Mouse (Mus musculus) midbrain, postnatal 0 days (tissue): ENCODE data around the gene Tet1. TPM values are rescaled to one million over a fixed set of nuclear protein-coding genes. Genes with fewer than 3 reads are reported as not detected.
A peak's percentile ranks its signal among the peaks of the same experiment; 100 is the strongest.

Experiments
- ATAC-seq: fragments of 200-750 bp; cut with Nextera tagmentation; 2 replicates; pipeline ENCODE4 v1.8.0; 2017; ENCODE audit warnings: moderate number of reproducible peaks, mild to moderate bottlenecking, moderate TSS enrichment, moderate library complexity; ENCODE audit not compliant: low FRiP score
- DNase-seq: peaks from one replicate; pipeline ENCODE4 v3.0.0-alpha.2; 2015; ENCODE audit warnings: low spot score
- H3K27ac ChIP-seq: fragments of 300-500 bp; sonication (generic); 2 replicates; pipeline ENCODE4 v1.5.1; 2014; ENCODE audit warnings: low read depth, mild to moderate bottlenecking, low read length, mixed read lengths
- H3K27me3 ChIP-seq: fragments of 300-500 bp; sonication (generic); 2 replicates; pipeline ENCODE4 v1.6.1; 2014; ENCODE audit warnings: low read length, control low read depth, mixed read lengths; ENCODE audit not compliant: insufficient read depth
- H3K36me3 ChIP-seq: fragments of 300-500 bp; sonication (generic); 2 replicates; pipeline ENCODE4 v1.6.1; 2014; ENCODE audit warnings: low read length, control low read depth, mixed read lengths; ENCODE audit not compliant: insufficient read depth
- H3K4me1 ChIP-seq: fragments of 300-500 bp; sonication (generic); 2 replicates; pipeline ENCODE4 v1.6.1; 2014; ENCODE audit warnings: mild to moderate bottlenecking, control low read depth, antibody characterized with exemption, low read length, mixed read lengths; ENCODE audit not compliant: insufficient read depth
- H3K4me2 ChIP-seq: fragments of 300-500 bp; sonication (generic); 2 replicates; pipeline ENCODE4 v1.6.1; 2014; ENCODE audit warnings: low read depth, mild to moderate bottlenecking, low read length, mixed read lengths; ENCODE audit not compliant: poor library complexity, severe bottlenecking
- H3K4me3 ChIP-seq: fragments of 300-500 bp; sonication (generic); 2 replicates; pipeline ENCODE4 v1.5.1; 2014; ENCODE audit warnings: low read depth, mild to moderate bottlenecking, low read length, moderate library complexity
- H3K9ac ChIP-seq: fragments of 300-500 bp; sonication (generic); replicated peaks from 2 replicates; pipeline ENCODE4 v1.6.1; 2014; ENCODE audit warnings: mild to moderate bottlenecking, low read length, moderate library complexity, mixed read lengths; ENCODE audit not compliant: poor library complexity, severe bottlenecking
- H3K9me3 ChIP-seq: fragments of 300-500 bp; sonication (generic); 2 replicates; pipeline ENCODE4 v1.6.1; 2016; ENCODE audit warnings: low read length, control low read depth
- CTCF ChIP-seq: IDR thresholded peaks from 2 replicates; pipeline ENCODE4 v1.5.1; 2016; ENCODE audit warnings: antibody characterized with exemption, mild to moderate bottlenecking
- WGBS: fragments of 180-500 bp; shearing (Covaris S2); extraction: QIAGEN DNeasy Blood & Tissue Kit; methylation state at CpG from one replicate; pipeline ENCODE4 v1.1.7; 2014; 5-methylcytosine and 5-hydroxymethylcytosine counted together
- polyA plus RNA-seq: library from polyadenylated mRNA; unstranded; fragments of >200 nt; fragmentation: Nextera tagmentation; extraction: Ambion mirVana; gene quantifications from 2 replicates; pipeline ENCODE4 v1.2.1, GENCODE M21; 2015
- total RNA-seq: library from RNA; depleted of rRNA; stranded (reverse); fragments of >200 nt; gene quantifications from 2 replicates; pipeline ENCODE4 v1.2.3, GENCODE M21; 2014

Gene Tet1
- total and polyA plus RNA-seq, 2 experiments from 2014 or later, result 29.0 to 34.9 TPM

DNA sequence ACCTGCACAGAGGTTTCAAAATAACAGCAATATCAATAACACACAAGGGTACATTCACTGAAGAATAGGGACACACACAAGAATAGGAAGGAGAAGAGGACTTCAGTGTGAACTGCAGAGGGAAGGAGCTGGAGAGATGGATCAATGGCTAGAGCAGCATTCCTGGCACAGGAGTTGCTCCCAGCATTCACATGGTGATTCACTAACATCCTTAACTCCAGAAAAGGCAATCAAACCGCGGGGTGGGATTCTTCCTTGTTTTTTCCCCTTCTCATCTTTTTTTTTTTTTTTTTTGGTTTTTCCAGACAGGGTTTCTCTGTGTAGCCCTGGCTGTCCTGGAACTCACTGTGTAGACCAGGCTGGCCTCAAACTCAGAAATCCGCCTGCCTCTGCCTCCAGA, 14.3 kb downstream of the Tet1 start:
- Histone ChIP-seq H3K9ac (no peak overlapping the region), H3K9me3 (no peaks in the 10 kb centered on the region), H3K27me3 (no peaks in the 10 kb centered on the region), H3K27ac (no peak overlapping the region), H3K36me3 (no peaks in the 10 kb centered on the region), H3K4me2 (no peak overlapping the region), H3K4me3 (no peak overlapping the region), H3K4me1 (no peaks in the 10 kb centered on the region)
- no peak for TF ChIP-seq CTCF
- DNase-seq (no peak), ATAC-seq (no peak)
- 79% methylated on average over 3 of the region's 3 CpGs for WGBS

DNA sequence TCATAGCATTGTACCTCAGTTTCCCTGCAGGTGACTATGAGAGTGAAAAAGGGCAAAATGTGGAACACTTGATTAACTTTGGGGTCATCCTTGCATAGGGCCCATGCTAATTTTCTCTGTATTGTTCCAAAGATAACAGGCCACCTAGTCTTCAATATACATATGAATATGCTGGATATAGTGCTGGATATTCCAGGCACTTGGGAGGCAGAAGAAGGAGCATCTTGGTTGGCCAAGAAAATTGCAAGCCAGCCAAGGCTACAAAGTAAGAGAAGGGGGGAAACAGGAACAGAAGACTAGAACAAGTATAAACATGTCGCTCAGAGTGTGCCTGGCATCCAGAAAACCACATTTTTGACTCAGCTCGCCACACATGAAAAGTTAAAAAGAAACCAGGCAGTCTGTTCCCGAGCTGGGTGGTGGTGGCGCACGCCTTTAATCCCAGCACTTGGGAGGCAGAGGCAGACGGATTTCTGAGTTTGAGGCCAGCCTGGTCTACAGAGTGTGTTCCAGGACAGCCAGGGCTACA, 15.4 kb downstream of the Tet1 start:
- H3K4me2 ChIP-seq, result no peak overlapping the region
- no peaks in the 10 kb centered on the region for H3K4me1 ChIP-seq
- no peaks in the 10 kb centered on the region for H3K27me3 ChIP-seq
- ATAC-seq (no peak), DNase-seq (no peak)
- no peaks in the 10 kb centered on the region for H3K36me3 ChIP-seq
- H3K9ac ChIP-seq, result no peak overlapping the region
- H3K4me3 ChIP-seq, result no peak overlapping the region
- TF ChIP-seq CTCF, result no peak
- no peak overlapping the region for H3K27ac ChIP-seq
- no peaks in the 10 kb centered on the region for H3K9me3 ChIP-seq
- WGBS, result 70% methylated on average over 6 of the region's 6 CpGs

DNA sequence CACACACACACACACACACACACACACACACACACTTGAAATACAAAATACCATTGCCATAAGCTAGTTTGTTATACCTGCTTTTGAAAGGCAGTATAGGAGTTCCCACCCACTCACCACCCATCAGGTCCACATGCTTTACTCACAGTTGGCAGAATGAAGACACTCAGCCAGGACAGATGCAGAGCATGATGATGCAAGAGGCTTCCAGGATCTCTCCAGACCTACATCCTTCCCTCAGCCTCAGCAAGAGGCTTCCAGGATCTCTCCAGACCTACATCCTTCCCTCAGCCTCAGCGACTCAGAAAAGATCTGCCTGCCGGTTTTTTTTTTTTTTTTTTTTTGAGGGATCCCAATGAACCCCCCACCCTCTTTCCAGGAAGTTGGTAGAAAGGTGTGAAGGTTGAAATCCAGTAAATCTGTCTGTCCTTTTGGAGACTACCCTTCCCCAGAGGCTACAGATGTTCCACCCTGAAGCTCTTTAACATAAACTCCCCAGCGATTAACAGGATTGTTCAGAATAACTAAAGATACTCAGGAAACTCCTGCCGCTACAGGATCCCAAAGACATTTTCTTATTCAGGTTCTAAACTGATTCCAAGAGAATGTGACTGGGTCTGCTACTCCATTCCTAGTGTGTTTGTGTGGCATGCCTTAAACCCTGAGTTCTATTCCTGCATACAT, 16.1 kb downstream of the Tet1 start:
- no peak overlapping the region for H3K4me3 ChIP-seq
- TF ChIP-seq CTCF, result no peak
- H3K4me1 ChIP-seq, result no peaks in the 10 kb centered on the region
- no peak overlapping the region for H3K4me2 ChIP-seq
- no peak for DNase-seq
- no peaks in the 10 kb centered on the region for H3K9me3 ChIP-seq
- WGBS, result 21% methylated on average over 4 of the region's 4 CpGs
- H3K9ac ChIP-seq, result no peak overlapping the region
- no peaks in the 10 kb centered on the region for H3K36me3 ChIP-seq
- ATAC-seq, result no peak
- H3K27me3 ChIP-seq, result no peaks in the 10 kb centered on the region
- no peak overlapping the region for H3K27ac ChIP-seq

DNA sequence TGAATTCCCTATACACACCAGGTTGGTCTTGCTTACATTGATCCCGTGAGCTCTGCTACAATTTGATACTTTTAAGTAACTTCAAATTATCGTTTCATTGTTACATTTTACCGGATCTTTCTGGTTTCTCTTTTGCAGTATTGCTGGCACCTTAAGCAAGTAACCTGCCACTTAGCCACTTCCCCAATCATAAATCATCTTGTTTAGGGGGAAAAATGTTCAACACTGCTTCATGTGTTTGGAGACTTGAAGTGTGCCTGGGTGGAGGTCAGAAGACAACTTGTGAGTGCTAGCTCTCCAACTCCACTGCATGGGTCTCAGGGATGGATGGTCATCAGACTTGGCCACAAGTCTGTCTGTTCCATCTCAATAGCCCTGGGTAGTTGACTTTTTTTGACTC, 17.8 kb downstream of the Tet1 start:
- Histone ChIP-seq H3K27me3 (peaks cover 7% of the 10 kb centered on the region; the same call in 1 of the 2 replicates), H3K36me3 (no peaks in the 10 kb centered on the region), H3K4me2 (no peak overlapping the region), H3K4me1 (peaks cover 7% of the 10 kb centered on the region; the same call in 1 of the 2 replicates), H3K9me3 (no peaks in the 10 kb centered on the region), H3K27ac (no peak overlapping the region), H3K4me3 (no peak overlapping the region), H3K9ac (no peak overlapping the region)
- WGBS, result 92% methylated on average over 3 of the region's 3 CpGs
- DNase-seq, result no peak
- no peak for TF ChIP-seq CTCF
- no peak for ATAC-seq

DNA sequence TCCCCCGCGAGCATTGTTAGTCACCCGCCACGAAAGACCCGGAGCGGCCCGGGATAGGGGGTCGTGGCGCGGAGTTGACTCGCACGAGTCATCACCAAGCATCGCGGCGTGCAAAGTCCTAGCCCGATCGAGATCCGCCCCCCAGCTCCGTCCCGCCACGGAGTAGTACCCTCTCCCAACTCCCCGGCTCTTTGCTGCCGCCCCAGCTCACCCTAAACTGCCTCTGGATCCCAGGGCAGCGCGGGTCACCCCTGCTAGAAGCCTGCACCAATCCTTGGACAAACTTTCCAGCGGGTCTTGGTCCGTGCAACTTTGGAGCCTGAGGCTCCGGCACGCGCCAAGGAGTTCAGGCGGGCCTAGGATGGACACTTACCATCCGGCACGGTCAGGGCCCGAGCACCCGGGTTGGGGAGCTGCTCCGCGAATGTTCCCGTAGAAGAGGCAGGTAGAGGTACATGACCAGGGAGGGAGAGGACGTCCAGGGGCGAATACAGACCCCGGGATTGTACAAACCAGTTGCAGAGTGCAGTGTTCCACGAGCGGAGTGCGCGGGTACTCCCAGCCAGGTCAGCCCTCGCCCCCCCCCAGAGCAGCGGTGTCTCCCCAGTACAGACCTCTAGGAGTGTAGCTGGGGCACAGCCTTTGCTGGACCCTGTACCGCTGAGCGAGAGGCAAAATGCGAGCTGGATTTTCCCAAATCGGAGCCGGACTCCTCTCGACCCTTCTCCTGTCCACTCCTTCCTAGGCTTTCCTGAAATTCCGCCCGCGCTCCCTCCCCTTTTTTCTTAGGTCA, 21.8 kb downstream of the Tet1 start:
- Histone ChIP-seq H3K27me3 (peaks cover 7% of the 10 kb centered on the region; the same call in 1 of the 2 replicates), H3K4me3 (peak overlapping the region; percentile 40), H3K9ac (peak overlapping the region; percentile 29), H3K27ac (no peak overlapping the region), H3K4me1 (peaks cover 7% of the 10 kb centered on the region; the same call in 1 of the 2 replicates), H3K4me2 (peak overlapping the region; percentile 94), H3K9me3 (no peaks in the 10 kb centered on the region), H3K36me3 (no peaks in the 10 kb centered on the region)
- DNase-seq (peak; percentile 44), ATAC-seq (peak; percentile 70)
- no peak for TF ChIP-seq CTCF
- under 1% methylated on average over 56 of the region's 56 CpGs for WGBS
